23 mouse cellular contexts compared by ENCODE assay signal in the genomic region with DNA sequence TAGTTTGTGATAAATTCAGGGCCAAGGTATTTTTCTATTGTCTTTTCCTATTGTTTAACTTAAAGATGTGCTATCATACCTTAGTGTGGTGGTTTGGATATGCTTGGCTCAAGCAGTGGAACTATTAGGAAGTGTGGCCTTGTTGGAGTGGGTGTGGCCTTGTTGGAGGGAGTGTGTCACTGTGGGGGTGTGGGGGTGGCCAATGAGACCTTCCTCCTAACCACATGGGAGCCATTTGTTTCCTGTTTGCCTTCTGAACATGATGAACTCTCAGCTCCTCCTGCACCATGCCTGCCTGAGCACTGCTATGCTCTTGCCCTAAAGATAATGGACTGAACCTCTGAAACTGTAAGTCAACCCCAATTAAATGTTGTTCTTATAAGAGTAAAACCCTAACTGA. TPM values are rescaled to one million over a fixed set of nuclear protein-coding genes. Genes with fewer than 3 reads are reported as not detected.
DNase-seq lines count a peak whose midpoint lies in the region; ATAC-seq and TF ChIP-seq lines count a peak whose summit lies in the region.
"Had no signal": no experiment of that assay in that cellular context is flagged by ENCODE, and none has a peak within 500 bp of the region (broad histone marks: within the 10 kb centered on the region; RNA-seq: fewer than 3 reads in every experiment).

No protein-coding gene starts in this region.

- no peak overlapping the region for H3K4me2 ChIP-seq in liver, postnatal 0 days (ENCODE audit: low read depth, low read length)
- H3K4me2 ChIP-seq in liver, embryonic 12.5 days: no peak overlapping the region
- H3K4me2 ChIP-seq: embryonic facial prominence, embryonic 12.5 days; heart, embryonic 12.5 days; hindbrain, embryonic 14.5 days; limb, embryonic 13.5 days; liver, embryonic 15.5 days had no signal

- H3K27ac ChIP-seq in liver, postnatal 0 days (ENCODE audit: low read depth): no peak overlapping the region
- no peak overlapping the region for H3K27ac ChIP-seq in liver, embryonic 12.5 days
- H3K27ac ChIP-seq: embryonic facial prominence, embryonic 12.5 days; hindbrain, embryonic 14.5 days; limb, embryonic 13.5 days; liver, embryonic 15.5 days had no signal

- no peaks in the 10 kb centered on the region for H3K27me3 ChIP-seq in liver, postnatal 0 days (ENCODE audit: insufficient read depth, low read length)
- H3K27me3 ChIP-seq in liver, embryonic 12.5 days (replicated peaks): no peaks in the 10 kb centered on the region
- H3K27me3 ChIP-seq: embryonic facial prominence, embryonic 12.5 days; heart, embryonic 12.5 days; limb, embryonic 13.5 days; liver, embryonic 15.5 days had no signal

- ATAC-seq in liver, postnatal 0 days: peak; percentile 25; the same call in 1 of the 2 replicates
- no peak for ATAC-seq in liver, embryonic 12.5 days
- ATAC-seq in activated CD4-positive, CD25-positive, alpha-beta regulatory T cell, adult 4 months: peak; percentile 57
- ATAC-seq: forebrain, postnatal 0 days had no signal

- H3K9me3 ChIP-seq in liver, postnatal 0 days (ENCODE audit: low read length): no peaks in the 10 kb centered on the region
- no peaks in the 10 kb centered on the region for H3K9me3 ChIP-seq in liver, embryonic 12.5 days (replicated peaks)
- H3K9me3 ChIP-seq: embryonic facial prominence, embryonic 12.5 days; heart, embryonic 12.5 days; limb, embryonic 13.5 days; liver, embryonic 15.5 days had no signal

- TF ChIP-seq EP300 in liver, postnatal 0 days (IDR thresholded peaks at IDR 0.05; ENCODE audit: low read depth): no peak

- H3K9ac ChIP-seq in liver, postnatal 0 days (replicated peaks): no peak overlapping the region
- no peak overlapping the region for H3K9ac ChIP-seq in liver, embryonic 12.5 days
- H3K9ac ChIP-seq: embryonic facial prominence, embryonic 12.5 days; forebrain, postnatal 0 days; heart, embryonic 12.5 days; hindbrain, embryonic 14.5 days; limb, embryonic 13.5 days; liver, embryonic 15.5 days had no signal

- no peak overlapping the region for H3K4me3 ChIP-seq in liver, postnatal 0 days (ENCODE audit: low read depth, low read length)
- H3K4me3 ChIP-seq in liver, embryonic 12.5 days: no peak overlapping the region
- H3K4me3 ChIP-seq: embryonic facial prominence, embryonic 12.5 days; heart, embryonic 12.5 days; limb, embryonic 13.5 days; liver, embryonic 15.5 days had no signal

- no peaks in the 10 kb centered on the region for H3K36me3 ChIP-seq in liver, postnatal 0 days (replicated peaks; ENCODE audit: insufficient read depth, low read length)
- no peaks in the 10 kb centered on the region for H3K36me3 ChIP-seq in liver, embryonic 12.5 days
- H3K36me3 ChIP-seq: embryonic facial prominence, embryonic 12.5 days; heart, embryonic 12.5 days; limb, embryonic 13.5 days; liver, embryonic 15.5 days had no signal

- TF ChIP-seq CTCF in liver, postnatal 0 days (IDR thresholded peaks at IDR 0.05; ENCODE audit: low read depth): no peak

- no peak for DNase-seq in liver, postnatal 0 days
- peak; percentile 54 to 59 for DNase-seq in B cell, adult 2 months
- DNase-seq in monocyte, adult 2 months (ENCODE audit: low read depth in 1 of 2, low spot score in 2 of 2): peak; percentile 33 to 53
- DNase-seq in retina, postnatal 1 day: no peak
- DNase-seq in left cerebral cortex, adult 18-20 months (ENCODE audit: low spot score in 2 of 2): no peak
- no peak for DNase-seq in right cerebral cortex, postnatal 14 days
- DNase-seq: adrenal gland, postnatal 10 days; cerebellum, adult 18-20 months; forebrain, postnatal 0 days; gastrocnemius, postnatal 10 days; lung, postnatal 4 days; midbrain, embryonic 14.5 days; right cerebral cortex, postnatal 25 days had no signal

- H3K4me1 ChIP-seq in liver, postnatal 0 days (ENCODE audit: insufficient read depth): peaks cover 7% of the 10 kb centered on the region
- peaks cover 4% of the 10 kb centered on the region for H3K4me1 ChIP-seq in liver, embryonic 12.5 days

RNA-seq across cellular contexts. Expression of a gene that starts 4.6 kb away (rescaled TPM):
- polyA plus RNA-seq in liver, postnatal 0 days (2015; fragmentation: Nextera tagmentation; extraction: Ambion mirVana): 16.3 and 16.5 TPM in 2 replicates
- 4.2 and 4.3 TPM in 2 replicates for polyA plus RNA-seq in liver, embryonic 12.5 days (2016; fragmentation: Nextera tagmentation; extraction: Ambion mirVana)
- 10 to 100 TPM; 10.6 to 11.8 TPM for polyA plus RNA-seq in activated CD4-positive, CD25-positive, alpha-beta regulatory T cell, adult 4 months (2017; shearing (Covaris generic))
- total RNA-seq in left cerebral cortex, adult 18-20 months (2021): 10 to 100 TPM; 91.4 to 94.1 TPM

RNA-seq across cellular contexts. Expression of a gene that starts 43.6 kb away (rescaled TPM):
- 8.4 and 9.8 TPM in 2 replicates for polyA plus RNA-seq in liver, postnatal 0 days (2015; fragmentation: Nextera tagmentation; extraction: Ambion mirVana)
- polyA plus RNA-seq in liver, embryonic 12.5 days (2016; fragmentation: Nextera tagmentation; extraction: Ambion mirVana): 0.69 and 0.88 TPM in 2 replicates
- not detected for polyA plus RNA-seq in activated CD4-positive, CD25-positive, alpha-beta regulatory T cell, adult 4 months (2017; shearing (Covaris generic))
- total RNA-seq in left cerebral cortex, adult 18-20 months (2021): under 1 TPM in 1 of 2 experiments, not detected in 1; 0.28 TPM
- total RNA-seq: adrenal gland, postnatal 10 days; gastrocnemius, postnatal 10 days; heart, postnatal 25 days had no signal
- polyA plus RNA-seq: C2C12; embryonic facial prominence, embryonic 12.5 days; heart, embryonic 12.5 days; intestine, postnatal 0 days; limb, embryonic 13.5 days had no signal

Comparison
In these comparisons a context has a peak if more than half of its experiments do, and no peak if none do; other contexts are left out.
1. DNase-seq: peak in B cell, adult 2 months (2 of 2) and monocyte, adult 2 months (2 of 2); none in liver, postnatal 0 days (single experiment), retina, postnatal 1 day (single experiment), left cerebral cortex, adult 18-20 months (0 of 2) and right cerebral cortex, postnatal 14 days (single experiment).